Mouse (Mus musculus): ENCODE results near the gene Lrr1.
"Not testable (repeated sequence)": the region's sequence is repeated elsewhere in the genome, so short reads cannot be mapped to it uniquely, and the experiment has no call there.

The Lrr1 gene

DNA sequence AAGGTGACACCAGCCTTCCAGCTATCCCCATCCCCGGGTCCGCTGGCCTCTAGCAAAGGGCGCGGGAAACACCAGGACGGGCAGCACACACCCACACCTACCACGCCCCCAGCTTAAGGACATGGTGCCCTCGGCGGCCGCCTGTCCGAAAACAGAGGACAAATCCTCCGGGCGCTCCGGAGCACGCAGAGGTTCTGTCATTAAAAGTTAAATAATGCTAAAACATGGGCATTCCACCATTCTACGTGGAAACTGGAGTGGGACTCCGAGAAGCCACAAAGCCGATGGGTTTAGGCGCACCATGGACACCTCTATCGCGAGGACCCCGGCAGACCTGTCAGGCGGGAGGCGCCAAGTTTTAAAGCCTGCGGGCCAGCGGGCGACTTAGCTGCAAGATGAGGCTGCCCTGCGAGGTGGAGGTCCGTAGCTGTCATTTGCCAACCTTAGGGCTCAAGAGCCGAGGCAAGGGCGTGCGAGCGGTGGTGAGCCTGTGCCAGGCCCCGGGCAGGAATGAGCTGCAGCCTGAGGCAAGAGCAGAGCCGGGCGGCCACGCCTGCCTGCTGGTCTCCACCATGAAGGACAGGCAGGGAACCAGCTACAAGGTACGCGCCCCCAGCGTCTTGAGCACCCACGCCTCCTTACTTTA is at the start of gene Lrr1:
TSS of gene Lrr1 (plus strand) at position 354 of the 646 bp plus-strand sequence.
- DNase-seq, result peak; percentile 88

DNA sequence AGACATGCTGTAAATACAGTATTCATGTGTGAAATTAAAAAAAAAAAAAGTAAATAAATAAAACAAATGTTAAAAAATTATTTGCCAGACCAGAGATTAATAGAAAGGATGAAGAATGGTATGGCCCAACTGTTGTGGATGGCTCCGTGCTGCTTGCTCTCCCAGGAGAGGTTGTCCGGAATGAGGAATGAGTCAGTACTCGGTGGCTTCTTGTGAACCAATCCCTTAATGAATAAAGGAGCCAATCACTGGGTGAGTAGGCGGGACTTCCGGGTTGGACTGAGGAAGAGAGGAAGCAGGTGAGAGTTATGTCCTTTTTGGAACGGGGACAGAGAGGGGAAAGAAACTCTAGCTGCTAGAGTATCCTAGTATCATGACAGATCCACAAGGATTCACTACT is 48.7 kb upstream of the Lrr1 start:
- DNase-seq, result no peak

GRCm38 (mm10) chr12:69122801-69123200 is 45.8 kb upstream of the Lrr1 start:
- no peak for DNase-seq

DNA sequence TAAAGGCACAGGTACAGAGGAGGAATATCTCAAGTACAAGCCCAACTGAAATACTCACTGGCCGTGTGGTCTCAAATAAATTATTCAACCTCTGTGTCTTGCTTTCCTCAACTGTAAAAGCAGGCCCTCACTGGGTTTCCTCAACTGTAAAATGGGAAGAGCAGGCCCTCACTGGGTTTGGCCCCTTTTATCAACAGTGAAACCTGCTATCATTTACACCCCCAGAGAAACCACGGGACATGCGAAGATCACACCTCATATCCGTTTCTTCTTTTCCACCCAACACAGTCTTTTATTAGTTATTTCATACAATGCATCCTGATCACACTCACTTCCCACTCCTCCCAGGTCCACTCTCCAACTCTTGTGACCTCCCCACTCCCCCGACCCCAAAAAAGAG is 43.5 kb upstream of the Lrr1 start:
- DNase-seq, result no peak

GRCm38 (mm10) chr12:69127170-69127569 is 41.4 kb upstream of the Lrr1 start:
- peak; percentile 58 for DNase-seq

- DNase-seq, result no peak
Observed at GRCm38 (mm10) chr12:69127626-69128025, 41.0 kb upstream of the Lrr1 start.

GRCm38 (mm10) chr12:69129634-69130310 is 38.8 kb upstream of the Lrr1 start:
- peak; percentile 10 for DNase-seq

DNA sequence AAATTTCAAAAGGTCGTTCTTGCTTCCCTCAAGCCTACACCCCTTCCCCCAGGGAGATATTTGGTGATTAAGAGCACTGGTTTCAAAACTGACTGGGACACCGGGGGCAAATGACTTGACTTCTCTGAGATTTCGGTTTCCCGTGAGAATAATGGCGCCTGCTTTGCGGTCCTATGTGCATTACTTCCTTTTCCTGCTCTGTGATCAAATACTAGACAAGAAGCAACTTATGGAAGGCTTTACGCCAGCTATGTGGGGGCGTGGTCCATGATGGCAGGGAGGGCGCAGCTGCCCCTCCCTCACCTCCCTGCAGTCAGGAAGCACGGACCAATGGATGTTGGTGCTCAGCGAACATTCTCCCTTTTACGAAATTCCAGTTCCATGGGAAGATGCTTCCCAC is 38.1 kb upstream of the Lrr1 start:
- peak; percentile 13 for DNase-seq

- no peak for DNase-seq
Observed at GRCm38 (mm10) chr12:69131267-69131666, 37.3 kb upstream of the Lrr1 start.

GRCm38 (mm10) chr12:69131981-69132380 is 36.6 kb upstream of the Lrr1 start:
- DNase-seq, result peak; percentile 74

DNA sequence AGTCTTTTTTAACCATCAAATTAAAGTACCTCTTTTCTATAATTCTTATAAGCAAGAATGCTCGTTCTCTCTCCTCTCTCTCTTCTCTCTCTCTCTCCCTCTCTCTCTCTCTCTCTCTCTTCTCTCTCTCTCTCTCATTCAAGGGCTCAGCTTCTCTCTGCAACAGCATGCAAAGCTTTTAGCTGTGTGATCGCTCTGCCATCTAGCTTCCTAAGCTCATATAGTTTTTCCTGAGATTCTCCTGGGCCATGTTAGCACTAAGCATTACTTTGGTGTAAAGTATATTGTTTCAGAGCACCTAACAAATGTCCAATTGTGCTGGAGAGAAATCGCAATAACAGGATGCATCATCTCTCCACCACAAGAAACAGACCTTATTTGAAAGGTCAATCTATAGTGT is 29.4 kb upstream of the Lrr1 start:
- no peak for DNase-seq

GRCm38 (mm10) chr12:69139841-69140240 is 28.8 kb upstream of the Lrr1 start:
- no peak for DNase-seq

DNA sequence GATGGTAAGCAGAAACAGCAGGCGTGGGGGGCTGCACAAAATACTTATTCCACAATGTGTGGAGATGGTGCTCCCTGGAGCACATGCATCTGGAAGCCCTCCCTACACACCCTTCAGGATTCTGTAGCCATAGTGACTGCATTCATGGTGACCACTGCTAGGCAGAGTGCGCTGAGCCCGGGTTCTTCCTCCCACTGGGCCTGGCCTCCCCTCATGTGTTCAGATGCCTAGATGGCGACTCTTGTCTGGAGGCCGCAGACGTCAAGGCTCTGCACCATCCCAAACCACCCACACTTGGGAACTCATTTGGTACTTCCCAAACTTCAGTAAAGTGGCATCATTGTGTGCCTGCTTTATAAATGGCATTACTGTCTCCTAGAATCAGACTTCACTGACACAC is 25.2 kb upstream of the Lrr1 start:
- DNase-seq, result no peak

GRCm38 (mm10) chr12:69147166-69147735 is 21.4 kb upstream of the Lrr1 start:
- DNase-seq, result no peak

- no peak for DNase-seq
Observed at GRCm38 (mm10) chr12:69150049-69150448, 18.6 kb upstream of the Lrr1 start.

DNA sequence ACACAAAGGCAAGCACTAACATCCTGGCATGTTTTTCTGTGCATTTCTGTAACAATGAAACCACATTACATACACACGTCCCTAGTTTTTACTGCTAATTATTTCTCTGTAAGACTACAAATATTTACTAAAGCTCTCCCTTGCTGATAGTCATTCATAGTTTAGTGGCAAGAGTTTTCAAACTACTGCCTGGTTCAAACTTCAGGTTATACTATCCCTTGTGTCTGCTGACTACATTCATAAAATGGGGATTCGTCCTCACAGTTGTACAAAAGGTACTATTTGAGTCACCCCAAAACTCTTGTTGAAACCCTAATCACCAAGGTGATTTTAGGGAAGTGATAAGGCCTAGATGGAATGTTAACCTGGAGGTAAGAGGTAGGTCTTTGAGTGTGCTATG is 12.7 kb upstream of the Lrr1 start:
- no peak for DNase-seq

DNA sequence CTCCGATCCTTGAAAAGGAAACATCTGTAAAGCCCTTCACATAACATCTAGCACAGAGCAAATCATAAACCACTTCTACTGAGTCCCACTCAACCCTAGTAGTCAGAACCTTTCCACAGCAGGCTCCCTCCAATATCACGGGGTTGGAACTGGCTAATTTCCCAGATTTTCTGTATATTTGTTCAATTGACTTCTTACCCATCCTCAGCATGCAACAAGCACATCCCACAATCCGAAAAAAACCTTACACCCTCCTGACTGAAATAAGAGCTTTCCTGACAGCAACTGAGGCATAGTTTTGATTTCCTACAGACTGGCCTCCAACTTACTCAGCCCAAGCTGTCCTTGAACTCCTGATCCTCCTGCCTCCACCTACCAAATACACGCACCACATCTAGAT is 12.2 kb upstream of the Lrr1 start:
- no peak for DNase-seq

DNA sequence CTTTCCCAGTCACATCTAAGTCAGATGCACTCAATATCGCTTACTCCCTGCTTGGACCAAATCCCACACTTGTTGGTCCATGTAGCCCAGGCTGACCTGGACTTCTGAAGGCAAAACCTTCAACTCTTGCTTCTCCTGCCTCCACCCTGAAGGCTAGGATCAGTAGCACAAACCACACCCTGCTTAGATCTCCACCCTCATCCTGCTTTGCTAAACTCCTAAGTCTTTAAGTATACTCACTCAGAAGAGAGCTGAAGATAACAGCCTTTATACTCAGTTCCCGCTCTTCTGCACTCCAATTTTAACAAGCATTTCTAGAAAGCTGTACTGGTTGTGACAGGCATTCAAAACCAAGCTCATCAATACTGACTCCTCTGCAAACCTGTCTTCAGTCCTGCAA is 11.5 kb upstream of the Lrr1 start:
- no peak for DNase-seq

GRCm38 (mm10) chr12:69158366-69158764 is 10.2 kb upstream of the Lrr1 start:
- DNase-seq, result no peak

DNA sequence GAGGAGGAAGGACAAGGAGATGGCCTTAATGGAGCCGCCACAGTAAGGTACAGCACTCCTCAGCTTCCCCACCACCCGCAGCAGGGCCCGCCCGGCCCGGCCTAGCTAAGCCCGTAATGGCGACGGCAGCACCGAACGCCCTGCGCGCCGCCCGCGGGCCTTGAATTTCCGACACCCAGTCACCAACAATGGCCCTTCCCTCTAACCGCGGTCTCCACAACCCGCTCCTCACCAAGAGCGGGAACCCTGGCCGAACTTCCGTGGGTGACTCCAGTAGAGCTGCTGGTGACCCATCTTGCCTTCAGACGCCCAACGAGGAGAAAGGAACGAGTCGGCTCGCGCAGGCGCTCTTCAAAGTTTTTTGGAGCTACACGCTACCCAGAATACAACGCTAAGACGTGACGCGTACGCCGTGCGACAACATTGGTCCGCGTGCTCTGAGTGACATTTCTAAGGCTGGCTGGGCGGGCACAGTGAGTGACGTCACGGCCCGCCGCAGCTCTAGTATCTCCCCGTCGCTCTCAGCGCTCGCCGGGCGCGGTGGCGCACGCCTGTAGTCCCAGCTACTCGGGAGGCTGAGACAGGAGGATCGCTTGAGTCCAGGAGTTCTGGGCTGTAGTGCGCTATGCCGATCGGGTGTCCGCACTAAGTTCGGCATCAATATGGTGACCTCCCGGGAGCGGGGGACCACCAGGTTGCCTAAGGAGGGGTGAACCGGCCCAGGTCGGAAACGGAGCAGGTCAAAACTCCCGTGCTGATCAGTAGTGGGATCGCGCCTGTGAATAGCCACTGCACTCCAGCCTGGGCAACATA is 9.6 kb upstream of the Lrr1 start, which contains the start of gene Rps29:
TSS of gene Rps29 (minus strand) at position 422 of the 813 bp plus-strand sequence.
- peak; percentile 96 for DNase-seq

DNA sequence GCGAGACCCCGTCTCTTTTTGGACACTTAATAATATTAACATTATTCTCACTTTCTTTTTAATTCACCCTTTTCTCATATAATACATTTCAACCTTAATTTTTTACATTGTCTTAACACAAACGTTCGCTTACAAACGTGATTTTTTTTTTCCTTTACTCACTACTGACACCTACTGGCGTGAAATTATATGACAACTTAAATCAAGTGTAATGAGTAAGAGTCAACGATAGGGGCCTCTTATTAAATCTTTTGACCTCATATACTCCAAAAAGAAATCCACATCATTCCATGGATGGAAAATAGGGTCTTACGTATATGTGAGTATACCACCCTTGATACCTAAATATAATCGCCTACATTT is 9.1 kb upstream of the Lrr1 start:
- peak; percentile 18 for DNase-seq

GRCm38 (mm10) chr12:69160677-69161076 is 7.9 kb upstream of the Lrr1 start:
- DNase-seq, result not testable (repeated sequence)

- not testable (repeated sequence) for DNase-seq
Observed at GRCm38 (mm10) chr12:69163586-69163985, 5.0 kb upstream of the Lrr1 start.

DNA sequence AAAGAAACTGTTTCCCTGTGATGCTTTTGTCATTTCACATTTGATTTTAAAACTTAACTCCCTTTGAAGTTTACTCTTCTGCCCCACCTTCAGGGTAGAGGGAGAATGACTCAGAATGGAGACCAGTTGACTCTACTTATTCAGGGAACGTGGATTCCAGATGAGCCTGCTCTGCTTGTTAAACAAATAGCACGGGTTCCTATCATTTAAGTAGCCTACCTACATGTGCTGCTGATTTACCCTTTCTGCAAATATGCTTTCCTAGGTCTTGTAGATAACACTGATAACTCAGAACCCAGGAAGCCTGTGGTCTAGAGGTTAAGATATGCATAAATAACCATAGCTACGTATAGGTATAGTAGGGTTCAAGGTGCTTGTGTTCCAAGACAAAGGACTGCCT is 3.7 kb upstream of the Lrr1 start:
- no peak for DNase-seq
